Mouse (Mus musculus) naive thymus-derived CD4-positive, alpha-beta T cell, adult 2 months (primary cell): ENCODE measurements around the gene Obox8.

ENCODE experiments used
- DNase-seq: peaks from one replicate; pipeline ENCODE4 v3.0.0-alpha.2; 2011; ENCODE audit warnings: low read depth

The Obox8 gene

DNA sequence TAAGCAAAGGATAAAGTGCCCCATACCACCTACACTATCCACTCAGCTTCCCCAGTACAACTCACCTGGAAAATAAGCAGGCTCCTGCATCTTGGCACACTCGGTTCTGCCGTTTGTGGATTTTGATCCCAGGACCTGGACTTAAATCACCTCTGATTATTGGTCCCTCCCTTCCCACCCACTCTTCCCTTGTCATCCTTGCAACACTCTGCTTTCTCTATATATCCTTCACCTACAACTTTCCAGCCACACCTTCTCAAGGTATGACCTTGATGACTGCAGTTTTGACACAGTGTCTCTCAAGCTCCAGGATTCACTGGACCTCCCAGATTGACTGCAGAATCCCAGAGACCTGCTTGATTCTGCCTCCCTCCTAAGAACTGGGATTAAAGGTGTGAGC, at the start of gene Obox8:
Gene Obox8 (minus strand): TSS at position 101 of the 400 bp plus-strand sequence.
- DNase-seq = no peak

DNA sequence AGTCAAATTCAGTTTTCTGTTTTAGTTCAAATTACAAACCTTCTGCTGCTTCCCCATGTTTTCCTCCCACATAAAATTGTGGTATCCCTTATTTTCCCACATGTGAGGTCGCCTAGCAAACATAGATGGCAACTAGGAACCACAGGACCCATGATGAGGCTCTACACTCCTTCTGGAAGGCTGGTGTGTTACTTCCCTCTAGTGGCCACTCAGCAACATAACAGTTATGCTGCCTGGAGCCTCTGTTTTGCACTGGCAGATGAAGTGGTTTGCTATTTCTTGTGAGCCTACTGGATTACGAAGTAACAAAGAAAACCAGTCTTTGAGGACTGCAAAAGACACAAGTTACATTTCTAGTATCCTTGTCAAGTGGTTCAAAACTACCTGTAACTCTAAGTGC, 16.1 kb downstream of the Obox8 start:
- DNase-seq = peak; percentile 3

DNA sequence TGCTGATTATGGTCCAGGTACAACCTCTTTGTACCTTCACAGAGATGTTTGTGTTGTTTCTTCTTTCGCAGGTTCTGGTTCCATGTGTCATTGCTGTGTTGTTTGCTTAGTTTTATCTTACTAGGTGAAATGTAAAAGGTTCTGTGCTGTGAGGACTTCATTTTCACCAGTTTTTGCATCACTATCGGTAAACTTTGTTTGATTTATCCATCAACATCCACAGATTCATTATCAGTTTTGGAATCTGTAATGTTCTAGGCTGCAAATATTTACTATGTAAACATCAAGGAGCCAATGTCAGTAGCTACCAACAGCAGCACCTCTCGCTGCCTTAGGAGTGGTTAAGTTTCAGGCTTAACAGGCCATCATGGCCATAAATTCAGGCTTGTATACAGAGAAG, 24.7 kb downstream of the Obox8 start:
- no peak for DNase-seq

DNA sequence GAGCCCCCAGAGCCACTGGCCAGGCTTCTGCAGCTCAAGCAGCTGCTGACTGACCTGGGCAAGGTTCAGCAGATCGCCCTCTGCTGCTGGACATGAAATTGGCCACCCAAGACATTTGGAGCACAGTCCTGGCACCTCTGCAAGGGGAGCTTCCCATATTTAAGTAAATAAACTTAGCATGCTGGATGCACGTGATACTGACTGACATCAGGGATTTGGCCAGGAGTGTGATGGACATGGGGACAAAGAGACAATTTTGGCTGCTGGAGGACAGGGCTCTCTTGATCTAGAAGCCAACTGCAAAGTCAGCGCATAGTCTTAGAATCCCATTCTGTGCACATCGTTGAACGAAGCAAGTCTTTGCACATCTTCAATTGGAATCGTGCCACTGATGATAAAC, 25.8 kb downstream of the Obox8 start:
- no peak for DNase-seq
